Mouse (Mus musculus): Measurements from ENCODE around the gene Chst8. TPM values are rescaled to one million over a fixed set of nuclear protein-coding genes. Genes with fewer than 3 reads are reported as not detected.

The Chst8 gene
- polyA plus RNA-seq, 1 experiment from 2014 or later: 0.49 TPM

GRCm38 (mm10) chr7:34799950-34800511, 12.5 kb downstream of the Chst8 start:
- no peak overlapping the region for H3K4me3 ChIP-seq (ENCODE audit: control insufficient read depth in 1 of 2, insufficient read depth in 1 of 2, low read depth in 1 of 2, low read length in 2 of 2)
- no peaks in the 10 kb centered on the region for H3K9me3 ChIP-seq (ENCODE audit: control insufficient read depth, low read length)
- 63% methylated on average over 13 of the region's 13 CpGs for WGBS
- ATAC-seq (ENCODE audit: insufficient number of reproducible peaks, insufficient read depth, low FRiP score, low read depth): no peak
- H3K27ac ChIP-seq (replicated peaks in 1 of 2; ENCODE audit: control insufficient read depth in 1 of 2, insufficient read depth in 1 of 2, low read depth in 2 of 2, low read length in 2 of 2): no peak overlapping the region
- no peak overlapping the region for H3K4me2 ChIP-seq (ENCODE audit: low read length)
- no peak overlapping the region for H3K9ac ChIP-seq (ENCODE audit: low read length)
- H3K27me3 ChIP-seq (ENCODE audit: control insufficient read depth, insufficient read depth, low read length): no peaks in the 10 kb centered on the region
- peaks cover 13% of the 10 kb centered on the region in 2 experiments for H3K4me1 ChIP-seq (ENCODE audit: control insufficient read depth in 2 of 2, insufficient read depth in 2 of 2, low read length in 2 of 2)
- H3K36me3 ChIP-seq (ENCODE audit: control insufficient read depth, insufficient read depth, low read length): no peaks in the 10 kb centered on the region

GRCm38 (mm10) chr7:34799404-34799771, 13.1 kb downstream of the Chst8 start:
- Histone ChIP-seq H3K27me3 (ENCODE audit: control insufficient read depth, insufficient read depth, low read length) (no peaks in the 10 kb centered on the region), H3K4me2 (ENCODE audit: low read length) (no peak overlapping the region), H3K27ac (replicated peaks in 1 of 2; ENCODE audit: control insufficient read depth in 1 of 2, insufficient read depth in 1 of 2, low read depth in 2 of 2, low read length in 2 of 2) (no peak overlapping the region), H3K4me1 (ENCODE audit: control insufficient read depth in 2 of 2, insufficient read depth in 2 of 2, low read length in 2 of 2) (peaks cover 13% of the 10 kb centered on the region in 2 experiments), H3K9ac (ENCODE audit: low read length) (no peak overlapping the region), H3K9me3 (ENCODE audit: control insufficient read depth, low read length) (no peaks in the 10 kb centered on the region), H3K36me3 (ENCODE audit: control insufficient read depth, insufficient read depth, low read length) (no peaks in the 10 kb centered on the region), H3K4me3 (ENCODE audit: control insufficient read depth in 1 of 2, insufficient read depth in 1 of 2, low read depth in 1 of 2, low read length in 2 of 2) (no peak overlapping the region)
- 39% methylated on average over 3 of the region's 3 CpGs for WGBS
- no peak for ATAC-seq (ENCODE audit: insufficient number of reproducible peaks, insufficient read depth, low FRiP score, low read depth)

- H3K36me3 ChIP-seq (ENCODE audit: control insufficient read depth, insufficient read depth, low read length): no peaks in the 10 kb centered on the region
- no peak for ATAC-seq (ENCODE audit: insufficient number of reproducible peaks, insufficient read depth, low FRiP score, low read depth)
- H3K9ac ChIP-seq (ENCODE audit: low read length): no peak overlapping the region
- no peak overlapping the region for H3K27ac ChIP-seq (replicated peaks in 1 of 2; ENCODE audit: control insufficient read depth in 1 of 2, insufficient read depth in 1 of 2, low read depth in 2 of 2, low read length in 2 of 2)
- peaks cover 13% of the 10 kb centered on the region in 2 experiments for H3K4me1 ChIP-seq (ENCODE audit: control insufficient read depth in 2 of 2, insufficient read depth in 2 of 2, low read length in 2 of 2)
- H3K4me2 ChIP-seq (ENCODE audit: low read length): peak overlapping the region; percentile 47
- H3K4me3 ChIP-seq (ENCODE audit: control insufficient read depth in 1 of 2, insufficient read depth in 1 of 2, low read depth in 1 of 2, low read length in 2 of 2): no peak overlapping the region
- 9% methylated on average over 11 of the region's 11 CpGs for WGBS
- no peaks in the 10 kb centered on the region for H3K27me3 ChIP-seq (ENCODE audit: control insufficient read depth, insufficient read depth, low read length)
- no peaks in the 10 kb centered on the region for H3K9me3 ChIP-seq (ENCODE audit: control insufficient read depth, low read length)
Measured at GRCm38 (mm10) chr7:34798441-34799403, 13.8 kb downstream of the Chst8 start.

- H3K27ac ChIP-seq (replicated peaks in 1 of 2; ENCODE audit: control insufficient read depth in 1 of 2, insufficient read depth in 1 of 2, low read depth in 2 of 2, low read length in 2 of 2): no peak overlapping the region
- peak overlapping the region; percentile 47 for H3K4me2 ChIP-seq (ENCODE audit: low read length)
- no peaks in the 10 kb centered on the region for H3K9me3 ChIP-seq (ENCODE audit: control insufficient read depth, low read length)
- H3K4me3 ChIP-seq (ENCODE audit: control insufficient read depth in 1 of 2, insufficient read depth in 1 of 2, low read depth in 1 of 2, low read length in 2 of 2): no peak overlapping the region
- H3K36me3 ChIP-seq (ENCODE audit: control insufficient read depth, insufficient read depth, low read length): no peaks in the 10 kb centered on the region
- no peaks in the 10 kb centered on the region for H3K27me3 ChIP-seq (ENCODE audit: control insufficient read depth, insufficient read depth, low read length)
- H3K9ac ChIP-seq (ENCODE audit: low read length): no peak overlapping the region
- 8% methylated on average over 12 of the region's 12 CpGs for WGBS
- no peak for ATAC-seq (ENCODE audit: insufficient number of reproducible peaks, insufficient read depth, low FRiP score, low read depth)
- peaks cover 13% of the 10 kb centered on the region in 2 experiments for H3K4me1 ChIP-seq (ENCODE audit: control insufficient read depth in 2 of 2, insufficient read depth in 2 of 2, low read length in 2 of 2)
Measured at GRCm38 (mm10) chr7:34798039-34798438, 14.5 kb downstream of the Chst8 start.

GRCm38 (mm10) chr7:34790459-34790858, 22.1 kb downstream of the Chst8 start:
- ATAC-seq (ENCODE audit: insufficient number of reproducible peaks, insufficient read depth, low FRiP score, low read depth): no peak
- 74% methylated on average over 7 of the region's 7 CpGs for WGBS
- H3K27ac ChIP-seq (replicated peaks in 1 of 2; ENCODE audit: control insufficient read depth in 1 of 2, insufficient read depth in 1 of 2, low read depth in 2 of 2, low read length in 2 of 2): no peak overlapping the region

GRCm38 (mm10) chr7:34787171-34787570, 25.3 kb downstream of the Chst8 start:
- Histone ChIP-seq H3K36me3 (ENCODE audit: control insufficient read depth, insufficient read depth, low read length) (no peaks in the 10 kb centered on the region), H3K4me2 (ENCODE audit: low read length) (no peak overlapping the region), H3K27ac (replicated peaks in 1 of 2; ENCODE audit: control insufficient read depth in 1 of 2, insufficient read depth in 1 of 2, low read depth in 2 of 2, low read length in 2 of 2) (no peak overlapping the region), H3K9me3 (ENCODE audit: control insufficient read depth, low read length) (no peaks in the 10 kb centered on the region), H3K27me3 (ENCODE audit: control insufficient read depth, insufficient read depth, low read length) (no peaks in the 10 kb centered on the region), H3K9ac (ENCODE audit: low read length) (no peak overlapping the region), H3K4me1 (ENCODE audit: control insufficient read depth in 2 of 2, insufficient read depth in 2 of 2, low read length in 2 of 2) (no peaks in the 10 kb centered on the region; a peak in 1 of 4 replicates), H3K4me3 (ENCODE audit: control insufficient read depth in 1 of 2, insufficient read depth in 1 of 2, low read depth in 1 of 2, low read length in 2 of 2) (no peak overlapping the region)
- ATAC-seq (ENCODE audit: insufficient number of reproducible peaks, insufficient read depth, low FRiP score, low read depth): no peak

More at GRCm38 (mm10) chr7:34790459-34790858, 22.1 kb downstream of the Chst8 start:
- Histone ChIP-seq H3K4me2 (ENCODE audit: low read length) (no peak overlapping the region), H3K4me3 (ENCODE audit: control insufficient read depth in 1 of 2, insufficient read depth in 1 of 2, low read depth in 1 of 2, low read length in 2 of 2) (no peak overlapping the region), H3K36me3 (ENCODE audit: control insufficient read depth, insufficient read depth, low read length) (no peaks in the 10 kb centered on the region), H3K9ac (ENCODE audit: low read length) (no peak overlapping the region), H3K9me3 (ENCODE audit: control insufficient read depth, low read length) (no peaks in the 10 kb centered on the region), H3K27me3 (ENCODE audit: control insufficient read depth, insufficient read depth, low read length) (no peaks in the 10 kb centered on the region), H3K4me1 (ENCODE audit: control insufficient read depth in 2 of 2, insufficient read depth in 2 of 2, low read length in 2 of 2) (no peaks in the 10 kb centered on the region)

- WGBS: 47% methylated on average over 6 of the region's 6 CpGs
- Histone ChIP-seq H3K27me3 (ENCODE audit: control insufficient read depth, insufficient read depth, low read length) (no peaks in the 10 kb centered on the region), H3K9ac (ENCODE audit: low read length) (no peak overlapping the region), H3K27ac (replicated peaks in 1 of 2; ENCODE audit: control insufficient read depth in 1 of 2, insufficient read depth in 1 of 2, low read depth in 2 of 2, low read length in 2 of 2) (no peak overlapping the region), H3K4me2 (ENCODE audit: low read length) (no peak overlapping the region), H3K9me3 (ENCODE audit: control insufficient read depth, low read length) (no peaks in the 10 kb centered on the region), H3K36me3 (ENCODE audit: control insufficient read depth, insufficient read depth, low read length) (no peaks in the 10 kb centered on the region), H3K4me1 (ENCODE audit: control insufficient read depth in 2 of 2, insufficient read depth in 2 of 2, low read length in 2 of 2) (no peaks in the 10 kb centered on the region; a peak in 1 of 4 replicates), H3K4me3 (ENCODE audit: control insufficient read depth in 1 of 2, insufficient read depth in 1 of 2, low read depth in 1 of 2, low read length in 2 of 2) (no peak overlapping the region)
- ATAC-seq (ENCODE audit: insufficient number of reproducible peaks, insufficient read depth, low FRiP score, low read depth): no peak
Measured at GRCm38 (mm10) chr7:34785052-34785451, 27.5 kb downstream of the Chst8 start.

Data from heart, embryonic 14.5 days (tissue).